Mouse (Mus musculus): ENCODE results near the gene Plekha7.
A peak's percentile ranks its signal among the peaks of the same experiment; 100 is the strongest.

Plekha7 gene

GRCm38 (mm10) chr7:116182451-116182850 is 125.7 kb downstream of the Plekha7 start:
- DNase-seq, result no peak

GRCm38 (mm10) chr7:116181444-116181946 is 126.7 kb downstream of the Plekha7 start:
- DNase-seq, result no peak

DNA sequence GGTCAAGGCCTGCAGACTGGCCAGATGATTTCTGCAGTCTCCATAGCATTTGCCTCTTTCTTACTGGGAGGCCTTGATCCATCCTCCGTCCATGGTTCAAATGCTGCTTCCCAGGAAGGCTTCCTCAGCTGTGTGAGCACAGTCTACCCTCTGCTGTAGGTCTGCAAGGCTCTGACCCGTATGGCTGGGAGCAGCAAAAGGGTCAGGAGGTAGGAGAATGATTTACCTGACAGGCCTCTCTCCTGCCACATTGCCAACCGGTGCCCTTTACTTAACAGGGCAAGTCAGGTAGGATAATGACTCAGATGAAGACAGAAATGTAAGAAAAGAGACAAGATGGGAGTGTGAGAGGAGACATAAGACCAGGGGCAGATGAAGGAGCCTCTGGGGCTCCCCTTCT is 129.3 kb downstream of the Plekha7 start:
- DNase-seq, result no peak

DNA sequence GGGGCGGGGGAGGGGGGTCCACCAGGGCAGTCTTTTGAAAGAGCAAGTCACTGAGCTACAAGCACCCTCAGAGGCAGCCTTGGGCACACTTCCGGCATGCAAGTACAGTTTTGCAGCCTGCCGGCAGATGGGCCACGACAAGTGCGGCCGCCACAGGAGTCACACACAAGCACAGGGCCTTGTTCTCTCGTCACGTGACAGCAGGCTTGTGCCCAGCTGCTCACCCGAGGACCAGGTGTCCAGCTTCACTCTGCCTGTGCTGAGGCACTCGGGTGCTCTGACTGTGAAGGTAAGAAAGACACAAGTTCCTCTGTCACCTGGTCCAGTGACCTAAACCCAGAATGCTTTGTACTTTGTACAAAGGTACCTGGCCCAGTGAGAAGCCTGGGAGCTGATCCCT is 135.4 kb downstream of the Plekha7 start:
- no peak for DNase-seq

DNA sequence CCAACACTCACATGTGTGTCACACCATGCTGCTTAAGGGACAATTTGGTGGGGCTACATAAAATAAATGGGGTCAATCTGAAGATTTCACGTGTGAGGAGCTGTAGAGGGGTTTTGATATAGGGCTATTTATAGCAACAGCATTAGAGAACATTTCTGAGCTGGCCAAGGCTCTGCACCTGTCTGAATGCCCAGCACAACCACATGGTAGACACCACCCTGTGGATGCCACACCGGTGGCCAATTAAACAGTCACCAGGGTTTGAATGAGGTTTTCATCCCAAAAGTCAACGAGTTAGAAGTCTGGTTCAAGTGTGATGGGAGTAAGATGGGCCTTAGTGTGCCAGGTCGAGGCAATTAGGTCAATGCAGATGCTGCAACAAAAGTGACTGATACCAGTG is 138.8 kb downstream of the Plekha7 start:
- DNase-seq, result no peak

- no peak for DNase-seq
Measured at GRCm38 (mm10) chr7:116168224-116168623, 140.0 kb downstream of the Plekha7 start.

DNA sequence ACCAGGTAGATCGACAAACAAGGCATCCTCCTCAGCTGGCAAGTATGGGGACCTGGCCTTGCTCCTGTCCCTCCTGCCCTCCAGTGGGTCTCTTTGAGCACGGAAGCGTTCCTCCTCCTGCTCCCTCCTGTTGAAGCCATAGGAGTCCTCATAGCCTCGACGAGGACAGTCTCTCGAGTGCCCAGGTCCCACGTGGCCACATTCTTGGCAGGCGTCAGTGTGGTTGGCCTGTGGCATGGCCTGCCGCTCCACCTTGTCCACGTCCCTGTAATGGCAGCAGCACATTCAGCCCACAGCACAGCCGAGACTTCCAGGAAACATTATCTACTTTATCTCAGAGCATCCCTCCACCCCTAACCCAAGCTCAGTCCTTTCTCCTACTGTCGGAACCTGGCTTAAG is 143.9 kb downstream of the Plekha7 start:
- no peak for DNase-seq

DNA sequence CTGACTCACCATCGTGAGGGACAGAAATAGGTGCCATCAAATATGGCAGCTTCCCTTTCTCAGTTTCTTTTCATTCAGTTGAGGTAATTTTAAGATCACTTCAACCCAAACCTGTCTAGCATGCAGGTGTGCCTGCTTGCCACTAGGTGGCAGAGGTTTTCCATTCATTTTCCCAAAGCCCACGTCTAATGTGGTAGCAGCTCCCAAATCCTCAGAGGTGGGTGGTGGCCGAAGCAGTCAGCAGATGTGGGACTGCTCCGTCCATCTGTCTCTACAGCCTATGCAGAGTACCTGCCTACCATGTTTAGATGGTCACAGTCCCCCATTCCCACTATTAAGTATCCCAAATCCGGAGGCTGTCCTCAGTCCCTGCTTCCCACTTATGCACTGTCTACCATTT is 146.6 kb downstream of the Plekha7 start:
- DNase-seq, result peak; percentile 38

DNA sequence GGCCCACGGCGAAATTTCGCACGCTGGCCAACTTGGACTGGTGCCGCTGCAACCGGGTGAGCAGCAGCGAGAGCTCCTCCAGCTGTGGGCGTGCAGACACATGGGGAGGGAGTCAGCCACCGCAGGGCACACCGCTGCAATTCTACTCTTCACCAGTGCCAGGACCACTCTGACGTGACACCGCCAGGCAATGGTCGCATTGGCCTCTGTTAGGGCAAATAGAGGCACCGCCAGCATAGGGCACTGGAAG is 151.4 kb downstream of the Plekha7 start:
- DNase-seq, result no peak

DNA sequence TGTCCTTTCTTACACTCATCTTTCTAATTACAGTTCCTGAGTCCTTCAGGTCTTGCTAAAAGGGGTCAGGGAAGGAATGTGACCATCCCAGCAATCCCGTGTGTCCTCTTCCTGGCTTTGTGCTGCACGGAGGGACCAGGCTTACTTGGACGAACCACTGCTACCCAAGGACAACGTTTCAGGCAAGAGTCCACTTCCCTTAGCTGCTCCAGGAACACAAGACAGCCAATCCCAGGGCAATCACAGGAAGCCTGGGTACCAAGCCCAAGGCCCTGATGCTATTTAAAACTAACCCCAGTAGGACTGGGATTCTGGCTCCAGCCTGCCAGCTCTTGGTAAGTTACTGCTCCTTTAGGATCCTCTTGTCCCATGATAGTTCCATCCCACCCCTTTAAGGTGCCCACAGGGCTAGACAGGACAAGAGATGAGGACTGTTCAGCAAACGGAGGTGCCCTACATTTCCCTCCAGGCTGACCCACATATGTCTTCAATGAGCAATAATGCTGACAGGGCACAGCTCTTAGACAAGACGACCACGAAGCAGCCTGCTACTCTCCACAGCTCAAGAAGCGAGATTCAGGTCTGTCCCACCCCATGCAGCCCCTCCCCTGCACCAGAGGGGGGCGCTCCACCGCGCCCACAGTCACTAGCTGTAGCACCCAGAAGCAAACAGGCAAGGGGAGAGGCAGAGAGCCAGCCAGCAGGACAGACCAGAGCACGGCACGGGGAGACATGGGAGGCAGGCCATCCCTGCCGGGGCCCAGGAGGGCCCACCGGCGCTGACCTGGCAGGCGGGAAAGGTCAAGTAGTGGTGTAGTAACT is 151.9 kb downstream of the Plekha7 start:
- DNase-seq, result no peak

DNA sequence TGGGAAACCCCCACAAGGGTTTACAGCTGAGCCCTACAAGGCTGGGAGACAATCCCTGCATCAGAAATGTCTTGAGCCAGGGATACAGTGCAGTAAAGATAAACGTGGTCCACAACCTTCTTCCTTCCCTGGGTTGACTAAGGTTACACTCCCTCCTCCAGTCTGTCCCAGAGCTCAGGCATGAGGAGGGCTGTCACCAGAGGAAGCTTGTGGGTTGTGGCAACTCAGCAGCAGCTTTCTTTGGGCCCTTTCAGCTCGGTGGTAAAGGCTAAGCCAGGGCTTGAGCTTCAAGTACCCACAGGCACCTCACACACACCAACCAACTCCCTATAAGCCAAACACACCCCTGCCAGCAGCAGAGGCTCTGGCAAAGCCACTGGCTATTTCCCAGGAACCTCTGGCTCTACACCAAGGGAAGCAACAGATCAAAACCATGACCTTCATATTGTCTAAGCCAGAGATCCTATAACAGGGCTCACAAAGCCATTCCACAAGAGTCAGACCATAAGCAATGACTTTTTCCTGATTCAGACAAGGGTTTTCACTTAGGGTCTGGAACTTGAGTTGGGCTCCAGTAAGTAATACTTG is 154.3 kb downstream of the Plekha7 start:
- no peak for DNase-seq

DNA sequence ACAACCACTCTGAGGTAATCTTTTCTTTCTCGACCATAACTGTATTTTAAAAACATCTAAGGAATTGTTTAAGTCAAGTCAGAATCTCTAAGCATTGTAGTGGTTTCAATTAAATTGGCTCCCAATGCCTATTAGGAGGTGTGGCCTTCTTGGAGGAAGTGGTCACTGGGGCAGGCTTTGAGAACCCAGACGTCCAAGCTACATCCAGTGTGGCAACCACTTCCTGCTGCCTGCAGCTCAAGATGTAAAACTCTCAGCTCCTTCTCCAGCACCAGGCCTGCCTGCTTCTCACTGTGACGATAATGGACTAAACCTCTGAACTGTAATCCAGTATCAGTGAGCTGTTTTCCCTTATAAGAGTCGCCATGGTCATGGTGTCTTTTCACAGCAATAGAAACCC is 158.6 kb downstream of the Plekha7 start:
- DNase-seq, result no peak

DNA sequence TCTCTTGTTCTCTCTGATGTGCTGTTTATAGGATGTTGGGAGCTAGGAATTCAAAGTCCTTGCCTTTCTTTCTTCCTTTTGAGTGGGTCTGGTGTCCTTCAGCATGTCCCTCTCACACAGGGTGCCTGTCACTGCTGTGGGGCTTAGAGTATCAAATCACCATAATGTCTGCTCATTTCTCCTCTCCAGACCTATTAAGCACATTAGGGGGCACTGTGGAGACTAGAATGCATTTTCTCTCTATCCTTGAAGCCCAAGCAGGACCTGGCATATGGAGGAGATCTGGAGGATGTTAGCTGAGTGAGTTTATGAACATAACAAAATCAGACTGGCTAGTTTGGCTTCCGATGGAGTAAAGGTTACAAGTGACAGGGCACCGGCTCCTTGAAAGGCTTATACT is 161.1 kb downstream of the Plekha7 start:
- DNase-seq, result no peak

GRCm38 (mm10) chr7:116145030-116145429 is 163.1 kb downstream of the Plekha7 start:
- DNase-seq, result no peak

- no peak for DNase-seq
Measured at GRCm38 (mm10) chr7:116137671-116138070, 170.5 kb downstream of the Plekha7 start.

DNA sequence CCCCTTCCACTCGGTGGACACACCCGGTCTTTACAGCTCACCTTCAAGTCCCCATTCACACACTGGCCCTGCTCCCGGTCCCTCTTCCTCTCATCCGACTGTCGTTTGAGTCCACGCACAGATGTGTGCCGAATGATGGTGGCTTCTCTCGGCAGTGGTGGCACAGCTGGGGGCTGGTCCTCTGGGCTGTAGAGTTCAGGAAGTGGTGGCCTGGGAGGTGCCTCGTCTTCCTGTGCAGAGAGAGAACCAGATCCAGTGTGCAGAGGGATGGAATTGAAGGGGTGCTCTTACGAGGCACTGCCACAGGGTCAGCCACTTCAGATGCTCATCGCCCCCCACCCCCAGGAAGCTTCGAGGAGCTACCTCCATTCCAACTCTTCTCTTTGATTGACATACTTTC is 171.0 kb downstream of the Plekha7 start:
- DNase-seq, result no peak

GRCm38 (mm10) chr7:116134413-116135292 is 173.5 kb downstream of the Plekha7 start:
- DNase-seq, result no peak

- DNase-seq, result peak; percentile 63
Measured at GRCm38 (mm10) chr7:116132078-116132477, 176.1 kb downstream of the Plekha7 start.

DNA sequence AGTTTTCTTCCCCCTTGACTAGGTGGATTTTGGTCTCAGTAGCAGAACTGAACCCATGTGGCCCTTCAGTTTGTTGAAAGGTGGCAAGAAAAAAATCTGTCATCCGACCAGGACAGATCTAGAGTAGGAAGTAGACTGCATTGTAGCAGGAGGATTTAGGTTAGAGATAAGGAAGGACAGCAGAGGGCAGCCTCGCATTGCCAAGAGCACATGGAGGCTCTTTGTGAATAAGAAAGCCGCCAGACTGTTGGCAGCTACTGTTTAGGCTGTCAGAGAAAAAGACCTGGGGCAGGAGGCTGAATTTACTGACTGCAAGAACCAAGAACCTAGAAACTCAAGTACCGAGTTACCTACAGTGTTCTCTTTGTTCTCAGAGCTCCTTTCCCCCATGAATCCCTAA is 176.8 kb downstream of the Plekha7 start:
- DNase-seq, result no peak

GRCm38 (mm10) chr7:116129374-116129773 is 178.8 kb downstream of the Plekha7 start:
- no peak for DNase-seq

DNA sequence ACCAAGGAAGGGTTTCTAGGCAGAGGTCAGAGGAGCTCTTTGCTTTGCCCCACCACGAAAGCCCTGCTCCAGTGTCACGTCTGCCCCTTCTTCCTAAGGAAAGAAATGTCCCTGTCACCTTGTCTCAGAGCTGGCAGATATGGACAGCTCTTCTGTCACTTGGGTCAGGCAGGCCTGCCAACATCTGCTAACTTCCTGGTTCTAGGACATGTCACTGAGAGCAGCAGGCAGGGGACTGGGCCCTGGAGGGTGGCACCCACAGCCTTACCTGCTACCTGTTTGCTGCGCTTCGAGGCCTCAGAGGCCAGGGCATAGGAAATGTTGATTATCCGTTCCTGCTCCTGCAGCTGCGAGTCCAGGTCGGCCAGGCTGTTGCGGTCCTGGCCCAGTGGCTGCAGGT is 179.9 kb downstream of the Plekha7 start:
- no peak for DNase-seq

- DNase-seq, result no peak
Measured at GRCm38 (mm10) chr7:116127052-116127451, 181.1 kb downstream of the Plekha7 start.

DNA sequence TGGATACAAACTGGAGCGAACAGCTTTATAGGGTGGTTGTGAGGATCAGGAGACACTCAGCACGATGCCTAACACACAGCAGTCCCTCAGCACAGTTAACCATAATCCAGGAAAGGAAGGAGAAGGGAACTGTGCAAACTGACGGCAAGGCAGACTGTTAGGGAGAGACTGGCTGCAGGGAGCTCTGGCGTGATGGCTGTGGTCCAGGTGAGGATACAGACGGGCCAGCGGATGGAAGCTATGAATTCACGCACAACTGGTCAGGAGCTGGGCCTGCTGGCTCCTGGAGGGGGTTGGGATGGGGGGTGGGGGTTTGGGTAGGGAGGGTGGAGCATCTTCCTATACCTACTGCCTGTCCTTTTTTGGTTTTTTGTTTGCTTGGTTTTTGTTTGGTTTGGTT is 182.5 kb downstream of the Plekha7 start:
- DNase-seq, result no peak

DNA sequence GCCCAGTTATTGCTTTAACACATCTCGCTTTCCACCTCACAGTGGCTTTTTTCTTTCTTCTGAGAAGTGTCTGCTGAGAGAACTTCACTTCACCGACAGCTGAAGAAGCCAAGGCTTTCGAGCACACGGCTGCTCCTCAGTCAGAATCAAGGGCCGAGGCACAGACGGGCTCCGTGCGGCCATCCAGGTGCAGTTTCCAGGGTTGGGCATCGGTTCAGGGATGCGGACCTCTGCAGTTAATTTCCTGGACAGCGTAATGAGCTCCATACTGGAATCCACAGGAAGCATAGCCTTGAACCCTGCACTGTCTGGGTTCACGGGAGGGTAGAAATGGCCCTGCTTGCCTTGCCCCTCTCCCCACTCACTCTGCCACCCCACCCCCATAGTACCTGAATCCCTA is 184.1 kb downstream of the Plekha7 start:
- DNase-seq, result no peak
